Mouse (Mus musculus) heart, embryonic 14.5 days (tissue): ENCODE results near the gene Serpina16. TPM values are rescaled to one million over a fixed set of nuclear protein-coding genes. Genes with fewer than 3 reads are reported as not detected.
"Not testable (repeated sequence)": the region's sequence is repeated elsewhere in the genome, so short reads cannot be mapped to it uniquely, and the experiment has no call there.

Experiments used
- ATAC-seq: fragments of 200-750 bp; cut with Nextera tagmentation; 2 replicates; pipeline ENCODE4 v1.8.0; 2017; ENCODE audit warnings: low read depth, moderate TSS enrichment; ENCODE audit not compliant: insufficient number of reproducible peaks, insufficient read depth, low FRiP score
- H3K27ac ChIP-seq, 2 experiments: fragments of 200-500 bp in 1 of 2; fragments of 300-500 bp in 1 of 2; sonication (generic) in 1 of 2; replicated peaks in 1 of 2; 2 replicates each; pipeline ENCODE4 v1.5.1; 2012 to 2014; ENCODE audit warnings: low read depth in 2 of 2, low read length in 2 of 2, control low read depth in 1 of 2, mild to moderate bottlenecking in 1 of 2, mixed read lengths in 1 of 2; ENCODE audit not compliant: control insufficient read depth in 1 of 2, insufficient read depth in 1 of 2
- H3K27me3 ChIP-seq: fragments of 300-500 bp; sonication (generic); 2 replicates; pipeline ENCODE4 v1.6.1; 2014; ENCODE audit warnings: mild to moderate bottlenecking, low read length, control low read depth; ENCODE audit not compliant: control insufficient read depth, insufficient read depth
- H3K36me3 ChIP-seq: fragments of 300-500 bp; sonication (generic); 2 replicates; pipeline ENCODE4 v1.6.1; 2014; ENCODE audit warnings: mild to moderate bottlenecking, control low read depth, low read length, mixed read lengths; ENCODE audit not compliant: control insufficient read depth, insufficient read depth
- H3K4me1 ChIP-seq, 2 experiments: fragments of 200-500 bp in 1 of 2; fragments of 300-500 bp in 1 of 2; sonication (generic) in 1 of 2; 2 replicates each; pipeline ENCODE4 v1.6.1; 2012 to 2014; ENCODE audit warnings: low read length in 2 of 2, control low read depth in 1 of 2, mixed read lengths in 1 of 2; ENCODE audit not compliant: control insufficient read depth in 2 of 2, insufficient read depth in 2 of 2
- H3K4me2 ChIP-seq: fragments of 300-500 bp; sonication (generic); 2 replicates; pipeline ENCODE4 v1.6.1; 2014; ENCODE audit warnings: mild to moderate bottlenecking, low read length
- H3K4me3 ChIP-seq, 2 experiments: fragments of 200-500 bp in 1 of 2; fragments of 300-500 bp in 1 of 2; sonication (generic) in 1 of 2; 2 replicates each; pipeline ENCODE4 v1.5.1; 2012 to 2014; ENCODE audit warnings: low read length in 2 of 2, mild to moderate bottlenecking in 2 of 2, control low read depth in 1 of 2, low read depth in 1 of 2, moderate library complexity in 1 of 2; ENCODE audit not compliant: control insufficient read depth in 1 of 2, insufficient read depth in 1 of 2
- H3K9ac ChIP-seq: fragments of 300-500 bp; sonication (generic); 2 replicates; pipeline ENCODE4 v1.6.1; 2014; ENCODE audit warnings: mild to moderate bottlenecking, low read length
- H3K9me3 ChIP-seq: fragments of 300-500 bp; sonication (generic); 2 replicates; pipeline ENCODE4 v1.6.1; 2016; ENCODE audit warnings: low read length, control low read depth; ENCODE audit not compliant: control insufficient read depth
- WGBS: fragments of 180-500 bp; shearing (Covaris S2); extraction: QIAGEN DNeasy Blood & Tissue Kit; methylation state at CpG from one replicate; pipeline ENCODE4 v1.1.7; 2014; 5-methylcytosine and 5-hydroxymethylcytosine counted together
- polyA plus RNA-seq: library from polyadenylated mRNA; unstranded; fragments of >200 nt; fragmentation: Nextera tagmentation; extraction: Ambion mirVana; gene quantifications from 2 replicates; pipeline ENCODE4 v1.2.1, GENCODE M21; 2014

The Serpina16 gene
- polyA plus RNA-seq, 1 experiment from 2014 or later: not detected

GRCm38 (mm10) chr12:103688221-103688814, 12.4 kb upstream of the Serpina16 start:
- Histone ChIP-seq H3K27ac (no peak overlapping the region), H3K4me1 (peaks cover 0 to 6% of the 10 kb centered on the region in 2 experiments; a peak in 1 of 4 replicates), H3K4me2 (no peak overlapping the region), H3K36me3 (no peaks in the 10 kb centered on the region), H3K9me3 (no peaks in the 10 kb centered on the region), H3K27me3 (no peaks in the 10 kb centered on the region), H3K9ac (no peak overlapping the region), H3K4me3 (no peak overlapping the region)
- 23% methylated on average over 3 of the region's 3 CpGs for WGBS
- ATAC-seq: no peak

- Histone ChIP-seq H3K9me3 (no peaks in the 10 kb centered on the region), H3K4me2 (no peak overlapping the region), H3K9ac (no peak overlapping the region), H3K27me3 (no peaks in the 10 kb centered on the region), H3K4me1 (peaks cover 0 to 6% of the 10 kb centered on the region in 2 experiments; a peak in 1 of 4 replicates), H3K36me3 (no peaks in the 10 kb centered on the region), H3K4me3 (no peak overlapping the region), H3K27ac (no peak overlapping the region)
- ATAC-seq: no peak
- 62% methylated on average over 7 of the region's 7 CpGs for WGBS
Measured at GRCm38 (mm10) chr12:103687021-103687420, 11.1 kb upstream of the Serpina16 start.

DNA sequence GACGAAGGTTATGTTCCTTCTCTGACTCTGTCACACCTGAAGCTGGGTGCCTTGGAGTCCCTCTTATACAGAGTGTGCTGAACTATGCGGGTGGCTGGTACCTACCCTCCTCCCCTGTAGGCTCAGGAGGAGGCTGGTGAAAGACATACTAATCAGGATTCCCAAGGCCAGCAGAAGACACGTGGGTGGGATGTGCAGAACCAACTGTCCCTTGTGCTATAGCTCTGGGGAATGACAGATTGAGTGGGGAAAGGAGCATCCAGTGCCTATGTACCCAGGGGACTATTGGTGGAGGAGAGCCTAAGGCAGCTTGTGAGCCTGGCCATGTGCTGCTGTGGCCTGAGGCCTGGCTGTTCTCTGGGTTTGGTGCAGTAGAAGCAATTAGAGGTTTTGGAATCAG, 10.1 kb upstream of the Serpina16 start:
- no peak overlapping the region for H3K9ac ChIP-seq
- 52% methylated on average over 3 of the region's 3 CpGs for WGBS

GRCm38 (mm10) chr12:103685386-103685785, 9.4 kb upstream of the Serpina16 start:
- no peak for ATAC-seq
- Histone ChIP-seq H3K9me3 (no peaks in the 10 kb centered on the region), H3K4me1 (peaks cover 0 to 3% of the 10 kb centered on the region in 2 experiments; a peak in 1 of 4 replicates), H3K9ac (no peak overlapping the region), H3K4me3 (no peak overlapping the region), H3K4me2 (no peak overlapping the region), H3K36me3 (no peaks in the 10 kb centered on the region), H3K27me3 (no peaks in the 10 kb centered on the region), H3K27ac (no peak overlapping the region)
- WGBS: 41% methylated on average over 3 of the region's 3 CpGs

More for the DNA sequence above, 10.1 kb upstream of the Serpina16 start:
- no peaks in the 10 kb centered on the region for H3K9me3 ChIP-seq
- no peaks in the 10 kb centered on the region for H3K36me3 ChIP-seq
- H3K4me2 ChIP-seq: no peak overlapping the region
- H3K4me3 ChIP-seq: no peak overlapping the region
- peaks cover 0 to 3% of the 10 kb centered on the region in 2 experiments; a peak in 1 of 4 replicates for H3K4me1 ChIP-seq
- no peak overlapping the region for H3K27ac ChIP-seq
- no peak for ATAC-seq
- H3K27me3 ChIP-seq: no peaks in the 10 kb centered on the region

GRCm38 (mm10) chr12:103683775-103684174, 7.8 kb upstream of the Serpina16 start:
- Histone ChIP-seq H3K4me3 (no peak overlapping the region), H3K9me3 (no peaks in the 10 kb centered on the region)
- WGBS: 60% methylated on average over 4 of the region's 4 CpGs

DNA sequence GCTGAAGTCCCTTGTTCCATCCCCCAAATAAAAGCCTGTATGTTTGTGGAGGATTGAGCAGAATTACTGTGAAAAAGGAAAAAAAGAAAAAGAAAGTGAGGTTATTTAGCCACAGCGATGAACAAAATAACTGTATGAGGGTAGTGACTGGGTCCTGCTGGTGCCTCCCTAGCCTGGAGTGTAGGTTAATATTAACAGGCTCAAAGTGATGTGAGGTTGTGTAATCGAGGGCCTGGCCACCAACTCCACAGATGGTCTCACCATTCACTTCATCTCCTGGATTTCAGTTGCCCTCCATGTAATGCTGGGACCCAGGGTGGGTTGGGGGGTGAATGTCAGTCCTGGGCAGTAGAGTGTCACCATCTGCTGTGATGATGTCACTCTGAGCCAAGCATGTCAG, 5.8 kb upstream of the Serpina16 start:
- no peak for ATAC-seq
- H3K36me3 ChIP-seq: no peaks in the 10 kb centered on the region

More at GRCm38 (mm10) chr12:103683775-103684174, 7.8 kb upstream of the Serpina16 start:
- no peak for ATAC-seq
- Histone ChIP-seq H3K4me2 (no peak overlapping the region), H3K27ac (no peak overlapping the region), H3K9ac (no peak overlapping the region), H3K4me1 (peaks cover 0 to 3% of the 10 kb centered on the region in 2 experiments; a peak in 1 of 4 replicates), H3K27me3 (no peaks in the 10 kb centered on the region), H3K36me3 (no peaks in the 10 kb centered on the region)

GRCm38 (mm10) chr12:103681169-103681568, 5.2 kb upstream of the Serpina16 start:
- Histone ChIP-seq H3K4me2 (no peak overlapping the region), H3K4me1 (peaks cover 0 to 4% of the 10 kb centered on the region in 2 experiments; a peak in 2 of 4 replicates), H3K9me3 (no peaks in the 10 kb centered on the region), H3K27me3 (no peaks in the 10 kb centered on the region), H3K9ac (no peak overlapping the region), H3K27ac (no peak overlapping the region), H3K36me3 (no peaks in the 10 kb centered on the region), H3K4me3 (no peak overlapping the region)
- no peak for ATAC-seq
- 75% methylated on average over 2 of the region's 2 CpGs for WGBS

More for the DNA sequence above, 5.8 kb upstream of the Serpina16 start:
- no peak overlapping the region for H3K4me3 ChIP-seq
- no peaks in the 10 kb centered on the region for H3K9me3 ChIP-seq
- no peaks in the 10 kb centered on the region; a peak in 1 of 4 replicates for H3K4me1 ChIP-seq
- no peaks in the 10 kb centered on the region for H3K27me3 ChIP-seq
- H3K9ac ChIP-seq: no peak overlapping the region
- no peak overlapping the region for H3K27ac ChIP-seq
- no peak overlapping the region for H3K4me2 ChIP-seq
- WGBS: 70% methylated on average over 2 of the region's 2 CpGs

- H3K27ac ChIP-seq, H3K4me2 ChIP-seq, H3K4me3 ChIP-seq, H3K27me3 ChIP-seq, H3K36me3 ChIP-seq, H3K4me1 ChIP-seq, H3K9me3 ChIP-seq, ATAC-seq, H3K9ac ChIP-seq: not testable (repeated sequence)
- 100% methylated on average over 1 of the region's 1 CpGs for WGBS
Measured at GRCm38 (mm10) chr12:103679853-103680252, 3.9 kb upstream of the Serpina16 start.
